Mouse (Mus musculus) lung, adult 18-20 months (tissue): ENCODE results near the gene Atp8b2.

Source experiments
- DNase-seq, 2 experiments: peaks; one replicate each; pipeline ENCODE4 v3.0.0; 2022; ENCODE audit warnings: mixed read lengths in 2 of 2

Atp8b2 gene

GRCm38 (mm10) chr3:89959435-89959834 lies 3.9 kb downstream of the Atp8b2 start:
- DNase-seq, result no peak

GRCm38 (mm10) chr3:89957880-89958279 lies 5.4 kb downstream of the Atp8b2 start:
- DNase-seq, result no peak

GRCm38 (mm10) chr3:89956177-89956971 lies 6.9 kb downstream of the Atp8b2 start:
- no peak for DNase-seq

- peak; percentile 72 to 73 for DNase-seq
These were observed 9.9 kb downstream of the Atp8b2 start for GRCm38 (mm10) chr3:89953420-89953819.

- DNase-seq, result no peak
These were observed 14.7 kb downstream of the Atp8b2 start for GRCm38 (mm10) chr3:89948655-89949054.

- no peak for DNase-seq
These were observed 15.3 kb downstream of the Atp8b2 start for GRCm38 (mm10) chr3:89948021-89948420.

GRCm38 (mm10) chr3:89945026-89945425 lies 18.3 kb downstream of the Atp8b2 start:
- no peak for DNase-seq

GRCm38 (mm10) chr3:89942894-89943293 lies 20.4 kb downstream of the Atp8b2 start:
- DNase-seq, result no peak

GRCm38 (mm10) chr3:89936495-89936894 lies 26.8 kb downstream of the Atp8b2 start:
- DNase-seq, result no peak

GRCm38 (mm10) chr3:89932925-89933324 lies 30.4 kb downstream of the Atp8b2 start:
- DNase-seq, result no peak

- no peak for DNase-seq
These were observed 34.4 kb downstream of the Atp8b2 start for GRCm38 (mm10) chr3:89928956-89929355.

GRCm38 (mm10) chr3:89926440-89926839 lies 36.9 kb downstream of the Atp8b2 start:
- DNase-seq, result no peak

GRCm38 (mm10) chr3:89920711-89921110 lies 42.6 kb downstream of the Atp8b2 start:
- DNase-seq, result no peak

- DNase-seq, result no peak
These were observed 45.9 kb downstream of the Atp8b2 start for GRCm38 (mm10) chr3:89917408-89917807.

GRCm38 (mm10) chr3:89916622-89917021 lies 46.7 kb downstream of the Atp8b2 start:
- no peak for DNase-seq

- DNase-seq, result no peak
These were observed 48.6 kb downstream of the Atp8b2 start for GRCm38 (mm10) chr3:89914700-89915099.

- peak; percentile 95 to 96 for DNase-seq
These were observed 50.5 kb downstream of the Atp8b2 start, which contains the start of gene Il6ra for GRCm38 (mm10) chr3:89912543-89913391. Gene Il6ra (minus strand): TSS chr3:89913196.

- DNase-seq, result no peak
These were observed 51.2 kb downstream of the Atp8b2 start for GRCm38 (mm10) chr3:89912108-89912542.

GRCm38 (mm10) chr3:89911207-89911606 lies 52.1 kb downstream of the Atp8b2 start:
- peak; percentile 67 to 68 for DNase-seq

GRCm38 (mm10) chr3:89909703-89910542 lies 53.4 kb downstream of the Atp8b2 start:
- peak; percentile 64 to 75 for DNase-seq

GRCm38 (mm10) chr3:89908836-89909235 lies 54.5 kb downstream of the Atp8b2 start:
- no peak for DNase-seq

GRCm38 (mm10) chr3:89907846-89908245 lies 55.5 kb downstream of the Atp8b2 start:
- DNase-seq, result no peak

- DNase-seq, result no peak
These were observed 63.8 kb downstream of the Atp8b2 start for GRCm38 (mm10) chr3:89899511-89899908.
